Mouse (Mus musculus) brain, embryonic 18.5 days (tissue): ENCODE measurements at regions not wholly inside any gene's neighbourhood (a gene's known extent, or its start where the extent isn't known, plus 50 kb on each side); places are given as distances from the start of the nearest gene placed in this dataset.

Source experiments
- DNase-seq: peaks from one replicate; pipeline ENCODE4 v3.0.0-alpha.2; 2012; ENCODE audit warnings: low read depth, low spot score

- no peak for DNase-seq
These were observed 184.5 kb upstream of the Cpeb2 start for GRCm38 (mm10) chr5:43048196-43049050.

- no peak for DNase-seq
These were observed 183.3 kb upstream of the Cpeb2 start for GRCm38 (mm10) chr5:43049381-43050301.

- DNase-seq = no peak
These were observed 181.9 kb upstream of the Cpeb2 start for GRCm38 (mm10) chr5:43050961-43051517.

- no peak for DNase-seq
These were observed 180.3 kb upstream of the Cpeb2 start for GRCm38 (mm10) chr5:43052668-43053067.

GRCm38 (mm10) chr5:43054586-43054985 is 178.4 kb upstream of the Cpeb2 start:
- DNase-seq = no peak

- no peak for DNase-seq
These were observed 177.8 kb upstream of the Cpeb2 start for GRCm38 (mm10) chr5:43055111-43055710.

- DNase-seq = no peak
These were observed 176.5 kb upstream of the Cpeb2 start for GRCm38 (mm10) chr5:43056486-43056885.

GRCm38 (mm10) chr5:43061243-43061642 is 171.7 kb upstream of the Cpeb2 start:
- DNase-seq = no peak

- DNase-seq = no peak
These were observed 171.1 kb upstream of the Cpeb2 start for GRCm38 (mm10) chr5:43061797-43062391.

- no peak for DNase-seq
These were observed 170.5 kb upstream of the Cpeb2 start for GRCm38 (mm10) chr5:43062499-43062898.

GRCm38 (mm10) chr5:43063386-43063785 is 169.6 kb upstream of the Cpeb2 start:
- DNase-seq = no peak

GRCm38 (mm10) chr5:43071541-43071940 is 161.4 kb upstream of the Cpeb2 start:
- DNase-seq = no peak

- no peak for DNase-seq
These were observed 160.6 kb upstream of the Cpeb2 start for GRCm38 (mm10) chr5:43072340-43072739.

GRCm38 (mm10) chr5:43074536-43074935 is 158.4 kb upstream of the Cpeb2 start:
- no peak for DNase-seq

GRCm38 (mm10) chr5:43080252-43080651 is 152.7 kb upstream of the Cpeb2 start:
- DNase-seq = no peak

- DNase-seq = no peak
These were observed 151.1 kb upstream of the Cpeb2 start for GRCm38 (mm10) chr5:43081561-43082534.

GRCm38 (mm10) chr5:43087077-43087476 is 145.9 kb upstream of the Cpeb2 start:
- no peak for DNase-seq

GRCm38 (mm10) chr5:43087907-43088387 is 145.0 kb upstream of the Cpeb2 start:
- no peak for DNase-seq

- no peak for DNase-seq
These were observed 144.1 kb upstream of the Cpeb2 start for GRCm38 (mm10) chr5:43088650-43089397.
